Mouse (Mus musculus) CH12.LX (cell line): ENCODE measurements around the gene Slc1a7. TPM values are rescaled to one million over a fixed set of nuclear protein-coding genes. Genes with fewer than 3 reads are reported as not detected.

Experiments
- DNase-seq: peaks from one replicate; pipeline ENCODE4 v3.0.0-alpha.2; 2013; ENCODE audit errors: extremely low read depth
- H3K27ac ChIP-seq: 2 replicates; pipeline ENCODE4 v1.5.1; 2012; ENCODE audit warnings: low read depth, mild to moderate bottlenecking, control low read depth, moderate library complexity; ENCODE audit not compliant: insufficient read depth
- H3K27me3 ChIP-seq: replicated peaks from 2 replicates; pipeline ENCODE3; 2012; ENCODE audit warnings: inconsistent platforms
- H3K36me3 ChIP-seq, 2 experiments: replicated peaks in 1 of 2; 2 replicates each; pipeline versions ENCODE3 to v1.6.1; 2012; ENCODE audit warnings: inconsistent platforms in 1 of 2, low read length in 1 of 2, mild to moderate bottlenecking in 1 of 2, mixed read lengths in 1 of 2, moderate library complexity in 1 of 2; ENCODE audit not compliant: control insufficient read depth in 1 of 2, insufficient read depth in 1 of 2
- H3K4me1 ChIP-seq, 2 experiments: 2 replicates each; pipeline ENCODE4 v1.6.1; 2012; ENCODE audit warnings: inconsistent platforms in 1 of 2, moderate library complexity in 1 of 2; ENCODE audit not compliant: insufficient read depth in 2 of 2, control insufficient read depth in 1 of 2
- H3K4me2 ChIP-seq: 2 replicates; pipeline ENCODE4 v1.6.1; 2012; ENCODE audit warnings: low read depth, mild to moderate bottlenecking, control low read depth; ENCODE audit not compliant: poor library complexity, insufficient read depth, severe bottlenecking
- H3K4me3 ChIP-seq, 3 experiments: fragments of 150-350 bp in 1 of 3; sonication (generic) in 1 of 3; replicated peaks in 1 of 3; 2 replicates each; pipeline versions ENCODE3 to v1.5.1; 2011 to 2012; ENCODE audit warnings: low read depth in 2 of 3, low read length in 2 of 3, mild to moderate bottlenecking in 2 of 3, moderate library complexity in 2 of 3, control low read depth in 1 of 3, improper control_type of control experiment in 1 of 3, inconsistent platforms in 1 of 3, mixed read lengths in 1 of 3; ENCODE audit not compliant: poor library complexity in 1 of 3
- H3K79me2 ChIP-seq: replicated peaks from 2 replicates; pipeline ENCODE4 v1.6.1; 2012; ENCODE audit warnings: mild to moderate bottlenecking, moderate library complexity; ENCODE audit not compliant: control insufficient read depth, poor library complexity, insufficient read depth, severe bottlenecking; ENCODE audit errors: extremely low read depth
- H3K9ac ChIP-seq: 2 replicates; pipeline ENCODE4 v1.6.1; 2012; ENCODE audit warnings: low read depth, mild to moderate bottlenecking, control low read depth, moderate library complexity; ENCODE audit not compliant: insufficient read depth
- H3K9me3 ChIP-seq: replicated peaks from 2 replicates; pipeline ENCODE3; 2012; ENCODE audit warnings: low read length, inconsistent platforms, mixed read lengths
- CHD2 ChIP-seq: IDR thresholded peaks from 2 replicates; pipeline ENCODE4 v1.6.1; 2011; ENCODE audit warnings: low read length, improper control_type of control experiment
- E2F4 ChIP-seq: IDR thresholded peaks from 2 replicates; pipeline ENCODE4 v1.6.1; 2011; ENCODE audit warnings: low read depth, low read length, improper control_type of control experiment; ENCODE audit not compliant: insufficient replicate concordance
- EP300 ChIP-seq: IDR thresholded peaks from 2 replicates; pipeline ENCODE4 v1.6.1; 2011; ENCODE audit warnings: low read length, improper control_type of control experiment
- HCFC1 ChIP-seq: IDR thresholded peaks from 2 replicates; pipeline ENCODE4 v1.6.1; 2012; ENCODE audit warnings: low read depth, mild to moderate bottlenecking, inconsistent platforms, low read length, improper control_type of control experiment
- IRF4 ChIP-seq: IDR thresholded peaks from 2 replicates; pipeline ENCODE4 v1.6.1; 2014; ENCODE audit warnings: low read depth, mild to moderate bottlenecking, inconsistent platforms, low read length, improper control_type of control experiment
- MXI1 ChIP-seq: IDR thresholded peaks from 2 replicates; pipeline ENCODE4 v1.6.1; 2011; ENCODE audit warnings: mild to moderate bottlenecking, low read depth, low read length, improper control_type of control experiment
- MYC ChIP-seq: IDR thresholded peaks from 2 replicates; pipeline ENCODE4 v1.6.1; 2011; ENCODE audit warnings: low read depth, mild to moderate bottlenecking, improper control_type of control experiment, low read length
- POLR2A ChIP-seq: IDR thresholded peaks from 2 replicates; pipeline ENCODE4 v1.6.1; 2011; ENCODE audit warnings: low read depth, mild to moderate bottlenecking, improper control_type of control experiment, low read length
- RAD21 ChIP-seq: IDR thresholded peaks from 2 replicates; pipeline ENCODE4 v1.6.1; 2011; ENCODE audit warnings: low read depth, mild to moderate bottlenecking, low read length, improper control_type of control experiment, moderate library complexity
- RCOR1 ChIP-seq: conservative IDR thresholded peaks from 2 replicates; pipeline ENCODE4 v1.6.1; 2012; ENCODE audit warnings: low read depth, mild to moderate bottlenecking, inconsistent platforms, low read length, improper control_type of control experiment
- SIN3A ChIP-seq: IDR thresholded peaks from 2 replicates; pipeline ENCODE4 v1.6.1; 2012; ENCODE audit warnings: low read length, improper control_type of control experiment, inconsistent platforms
- SMC3 ChIP-seq: IDR thresholded peaks from 2 replicates; pipeline ENCODE4 v1.6.1; 2011; ENCODE audit warnings: low read depth, low read length, improper control_type of control experiment
- TCF12 ChIP-seq: IDR thresholded peaks from 2 replicates; pipeline ENCODE4 v1.6.1; 2014; ENCODE audit warnings: low read depth, mild to moderate bottlenecking, inconsistent platforms, low read length, improper control_type of control experiment
- USF1 ChIP-seq: IDR thresholded peaks from 2 replicates; pipeline ENCODE4 v1.6.1; 2014; ENCODE audit warnings: low read depth, mild to moderate bottlenecking, inconsistent platforms, low read length, improper control_type of control experiment
- USF2 ChIP-seq: conservative IDR thresholded peaks from 2 replicates; pipeline ENCODE4 v1.6.1; 2011; ENCODE audit warnings: low read depth, low read length, improper control_type of control experiment
- ZC3H11A ChIP-seq: IDR thresholded peaks from 2 replicates; pipeline ENCODE4 v1.6.1; 2012; ENCODE audit warnings: low read depth, mild to moderate bottlenecking, inconsistent platforms, low read length, improper control_type of control experiment
- ZMIZ1 ChIP-seq: IDR thresholded peaks from 2 replicates; pipeline ENCODE4 v1.6.1; 2012; ENCODE audit warnings: low read depth, mild to moderate bottlenecking, inconsistent platforms, low read length, improper control_type of control experiment
- dilution Hi-C: fragments of 300-500 bp; cut with MboI; formaldehyde crosslinking; loops from 2 replicates; pipeline ENCODE4 v1.14.3; 2020; ENCODE audit warnings: low sequenced_read_pairs; ENCODE audit not compliant: extremely low pct_unique_long_range_greater_than_20kb, extremely low pct_ligation_motif_present
- in situ Hi-C: fragments of 300-500 bp; cut with MboI; formaldehyde crosslinking; loops from 3 replicates; pipeline ENCODE4 v1.14.3; 2019; ENCODE audit warnings: low sequenced_read_pairs, low pct_ligation_motif_present, low pct_unique_long_range_greater_than_20kb, mixed read lengths
- polyA plus RNA-seq: library from polyadenylated mRNA; unstranded; fragments of >175 nt; gene quantifications from 2 replicates; pipeline ENCODE4 v1.2.1, GENCODE M21; 2012; ENCODE audit warnings: low read depth; ENCODE audit not compliant: insufficient read length
- total RNA-seq, 2 experiments: library from RNA; depleted of rRNA; stranded (reverse); fragments of 300-350 nt in 1 of 2; fragments of >200 nt in 1 of 2; gene quantifications; 2 replicates each; pipeline ENCODE4 v1.2.3; 2012 to 2014

Gene Slc1a7
- total and polyA plus RNA-seq, 3 experiments, result not detected

GRCm38 (mm10) chr4:107962044-107962732 is 5.9 kb upstream of the Slc1a7 start:
- H3K79me2 ChIP-seq, result no peaks in the 10 kb centered on the region
- TF ChIP-seq TCF12, result no peak
- TF ChIP-seq ZMIZ1, result no peak
- no peak for TF ChIP-seq SMC3
- no peak for TF ChIP-seq HCFC1
- TF ChIP-seq MXI1, result no peak
- no peak overlapping the region for H3K4me3 ChIP-seq
- H3K9ac ChIP-seq, result no peak overlapping the region
- H3K4me2 ChIP-seq, result no peak overlapping the region
- peaks cover 12% of the 10 kb centered on the region for H3K27me3 ChIP-seq
- peaks cover 2 to 10% of the 10 kb centered on the region in 2 experiments; a peak in 2 of 4 replicates for H3K4me1 ChIP-seq
- H3K36me3 ChIP-seq, result no peaks in the 10 kb centered on the region
- no peak for DNase-seq
- dilution Hi-C loops, result no loop called here
- H3K9me3 ChIP-seq, result no peaks in the 10 kb centered on the region
- in situ Hi-C loops, result no loop called here
- no peak overlapping the region for H3K27ac ChIP-seq

GRCm38 (mm10) chr4:107962792-107963191 is 5.3 kb upstream of the Slc1a7 start:
- Histone ChIP-seq H3K79me2 (no peaks in the 10 kb centered on the region), H3K4me2 (no peak overlapping the region), H3K9me3 (no peaks in the 10 kb centered on the region), H3K4me1 (peaks cover 2 to 10% of the 10 kb centered on the region in 2 experiments; a peak in 2 of 4 replicates), H3K27me3 (peaks cover 12% of the 10 kb centered on the region), H3K9ac (no peak overlapping the region), H3K36me3 (no peaks in the 10 kb centered on the region), H3K4me3 (no peak overlapping the region), H3K27ac (no peak overlapping the region)
- no peak for TF ChIP-seq SIN3A
- TF ChIP-seq MYC, result no peak
- TF ChIP-seq RCOR1, result no peak
- TF ChIP-seq IRF4, result no peak
- TF ChIP-seq USF2, result no peak
- no peak for TF ChIP-seq CHD2
- no peak for TF ChIP-seq HCFC1
- no peak for TF ChIP-seq RAD21
- TF ChIP-seq EP300, result no peak
- no peak for TF ChIP-seq USF1
- TF ChIP-seq E2F4, result no peak
- no peak for TF ChIP-seq ZC3H11A
- no peak for TF ChIP-seq POLR2A
- dilution Hi-C loops, result no loop called here
- in situ Hi-C loops, result no loop called here
- DNase-seq, result no peak
